Mouse (Mus musculus): ENCODE measurements around the gene Olfr251. TPM values are rescaled to one million over a fixed set of nuclear protein-coding genes. Genes with fewer than 3 reads are reported as not detected.

Gene Olfr251
- polyA plus RNA-seq (2017; shearing (Covaris generic)), result not detected

GRCm38 (mm10) chr9:38376786-38377185 lies at the start of gene Olfr251:
Olfr251 (plus strand) TSS chr9:38377086.

DNA sequence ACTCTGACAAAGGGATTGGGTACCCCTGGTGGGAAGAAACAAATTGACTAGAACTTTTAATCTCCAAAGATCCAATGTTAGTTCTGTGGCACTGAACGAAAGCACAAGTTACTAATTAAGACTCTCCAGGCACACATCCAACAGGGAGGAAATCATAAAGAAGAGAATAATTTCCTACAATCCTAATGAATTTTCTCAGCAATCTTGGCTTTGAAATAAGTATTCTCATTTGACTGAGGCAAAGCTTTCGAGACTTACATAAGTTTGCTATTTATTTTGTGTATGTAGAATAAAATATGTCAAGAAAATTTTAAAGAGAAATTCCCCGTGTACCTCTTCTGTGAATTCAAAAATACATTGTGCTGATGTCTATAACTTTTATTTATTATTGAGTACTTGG lies 48.1 kb upstream of the Olfr251 start, which contains the start of gene Olfr25:
Gene Olfr25, plus strand, starts transcription at position 301 of the 400 bp plus-strand sequence.

DNA sequence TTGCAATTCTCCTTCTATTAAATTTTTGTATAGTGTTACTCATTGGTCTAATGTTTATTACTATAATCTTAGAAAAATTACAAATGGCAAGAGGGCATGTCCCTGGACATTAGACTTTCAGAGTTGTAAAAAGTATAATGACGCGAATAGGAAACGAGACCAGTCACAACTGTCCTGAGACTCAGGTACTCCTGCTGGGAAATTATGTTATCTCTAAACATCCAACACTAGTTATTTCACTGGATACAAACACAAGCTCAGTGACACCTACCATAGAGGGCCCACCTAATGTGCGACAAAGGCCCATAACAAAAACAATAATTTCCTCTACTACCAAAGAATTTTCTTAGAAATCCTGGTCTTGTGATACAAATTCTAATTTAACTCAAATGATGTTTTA lies 28.8 kb upstream of the Olfr251 start, which contains the start of gene Olfr898:
Gene Olfr898, plus strand, starts transcription at position 301 of the 400 bp plus-strand sequence.

GRCm38 (mm10) chr9:38366596-38366995 lies 10.3 kb upstream of the Olfr251 start, which contains the start of gene Olfr250:
Olfr250 (plus strand) TSS chr9:38366896.

GRCm38 (mm10) chr9:38401398-38401797 lies 24.5 kb downstream of the Olfr251 start, which contains the start of gene Olfr147:
Olfr147 (plus strand) TSS chr9:38401698.

GRCm38 (mm10) chr9:38429155-38429554 lies 52.3 kb downstream of the Olfr251 start, which contains the start of gene Olfr901:
Olfr901 (plus strand) TSS chr9:38429455.

Other genes starting within 250 kb of the Olfr251 start
- 0.12 TPM for gene Olfr890, start 234.6 kb upstream of the Olfr251 start, polyA plus RNA-seq (2017; shearing (Covaris generic))
- gene Olfr891, start 196.3 kb upstream of the Olfr251 start, polyA plus RNA-seq (2017; shearing (Covaris generic)), result not detected
- gene Olfr893, start 168.7 kb upstream of the Olfr251 start, polyA plus RNA-seq (2017; shearing (Covaris generic)), result not detected
- gene Olfr894, start 159.0 kb upstream of the Olfr251 start, polyA plus RNA-seq (2017; shearing (Covaris generic)), result not detected
- not detected for gene Olfr143, start 124.3 kb upstream of the Olfr251 start, polyA plus RNA-seq (2017; shearing (Covaris generic))
- not detected for gene Olfr895, start 109.2 kb upstream of the Olfr251 start, polyA plus RNA-seq (2017; shearing (Covaris generic))
- not detected for gene Olfr896-ps1, start 86.0 kb upstream of the Olfr251 start, polyA plus RNA-seq (2017; shearing (Covaris generic))
- gene Olfr25, start 48.0 kb upstream of the Olfr251 start, polyA plus RNA-seq (2017; shearing (Covaris generic)), result not detected
- 0.15 TPM for gene Olfr898, start 28.7 kb upstream of the Olfr251 start, polyA plus RNA-seq (2017; shearing (Covaris generic))
- 0.15 TPM for gene Olfr250, start 10.2 kb upstream of the Olfr251 start, polyA plus RNA-seq (2017; shearing (Covaris generic))
- gene Olfr147, start 24.6 kb downstream of the Olfr251 start, polyA plus RNA-seq (2017; shearing (Covaris generic)), result not detected
- gene Olfr901, start 52.4 kb downstream of the Olfr251 start, polyA plus RNA-seq (2017; shearing (Covaris generic)), result not detected
- gene Olfr902, start 70.6 kb downstream of the Olfr251 start, polyA plus RNA-seq (2017; shearing (Covaris generic)), result not detected
- not detected for gene Olfr904, start 86.1 kb downstream of the Olfr251 start, polyA plus RNA-seq (2017; shearing (Covaris generic))
- gene Olfr905, start 94.0 kb downstream of the Olfr251 start, polyA plus RNA-seq (2017; shearing (Covaris generic)), result 0.09 TPM
- gene Olfr906, start 110.0 kb downstream of the Olfr251 start, polyA plus RNA-seq (2017; shearing (Covaris generic)), result not detected
- gene Olfr907, start 118.7 kb downstream of the Olfr251 start, polyA plus RNA-seq (2017; shearing (Covaris generic)), result not detected
- 0.10 TPM for gene Olfr911-ps1, start 144.5 kb downstream of the Olfr251 start, polyA plus RNA-seq (2017; shearing (Covaris generic))
- gene Olfr910, start 160.8 kb downstream of the Olfr251 start, polyA plus RNA-seq (2017; shearing (Covaris generic)), result not detected
- 0.16 TPM for gene Olfr912, start 203.1 kb downstream of the Olfr251 start, polyA plus RNA-seq (2017; shearing (Covaris generic))
- gene Olfr913, start 215.7 kb downstream of the Olfr251 start, polyA plus RNA-seq (2017; shearing (Covaris generic)), result not detected
- not detected for gene Olfr914, start 228.0 kb downstream of the Olfr251 start, polyA plus RNA-seq (2017; shearing (Covaris generic))

All from effector memory CD4-positive, alpha-beta T cell, adult 5 months (primary cell).